Mouse (Mus musculus) olfactory bulb, adult 2 months (tissue): ENCODE results near the gene Ankrd52.

Experiments
- CTCF ChIP-seq: fragments of 200-500 bp; IDR thresholded peaks from 2 replicates; pipeline ENCODE4 v1.5.1; 2012; ENCODE audit warnings: low read depth, mild to moderate bottlenecking, low read length, moderate library complexity; ENCODE audit not compliant: insufficient read depth
- POLR2A ChIP-seq: fragments of 200-500 bp; IDR thresholded peaks from 2 replicates; pipeline ENCODE4 v1.6.1; 2012; ENCODE audit warnings: mild to moderate bottlenecking, low read depth, low read length, moderate library complexity; ENCODE audit not compliant: insufficient read depth

DNA sequence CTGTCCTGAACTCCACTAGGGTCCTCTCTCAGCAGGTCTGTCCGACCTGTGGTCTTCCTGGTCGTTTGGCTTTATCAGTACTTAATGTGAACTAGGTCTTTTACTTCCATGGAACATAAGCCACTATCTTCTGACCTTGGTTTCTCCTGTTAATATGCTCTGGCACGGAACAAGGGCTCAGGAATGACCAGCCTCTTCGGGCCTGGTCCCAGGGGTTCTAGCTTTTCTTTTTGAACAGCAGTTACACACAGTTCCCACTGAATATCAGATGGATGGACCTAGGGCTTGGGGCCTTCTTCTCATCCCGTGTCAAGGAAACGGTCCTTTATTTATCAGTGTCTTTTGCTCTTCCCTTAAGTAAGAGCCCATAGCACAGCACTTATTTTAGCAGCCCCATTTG lies 15.1 kb upstream of the Ankrd52 start:
- TF ChIP-seq CTCF (no peak), POLR2A (no peak)
